Mouse (Mus musculus): ENCODE data around the gene Pign.

DNA sequence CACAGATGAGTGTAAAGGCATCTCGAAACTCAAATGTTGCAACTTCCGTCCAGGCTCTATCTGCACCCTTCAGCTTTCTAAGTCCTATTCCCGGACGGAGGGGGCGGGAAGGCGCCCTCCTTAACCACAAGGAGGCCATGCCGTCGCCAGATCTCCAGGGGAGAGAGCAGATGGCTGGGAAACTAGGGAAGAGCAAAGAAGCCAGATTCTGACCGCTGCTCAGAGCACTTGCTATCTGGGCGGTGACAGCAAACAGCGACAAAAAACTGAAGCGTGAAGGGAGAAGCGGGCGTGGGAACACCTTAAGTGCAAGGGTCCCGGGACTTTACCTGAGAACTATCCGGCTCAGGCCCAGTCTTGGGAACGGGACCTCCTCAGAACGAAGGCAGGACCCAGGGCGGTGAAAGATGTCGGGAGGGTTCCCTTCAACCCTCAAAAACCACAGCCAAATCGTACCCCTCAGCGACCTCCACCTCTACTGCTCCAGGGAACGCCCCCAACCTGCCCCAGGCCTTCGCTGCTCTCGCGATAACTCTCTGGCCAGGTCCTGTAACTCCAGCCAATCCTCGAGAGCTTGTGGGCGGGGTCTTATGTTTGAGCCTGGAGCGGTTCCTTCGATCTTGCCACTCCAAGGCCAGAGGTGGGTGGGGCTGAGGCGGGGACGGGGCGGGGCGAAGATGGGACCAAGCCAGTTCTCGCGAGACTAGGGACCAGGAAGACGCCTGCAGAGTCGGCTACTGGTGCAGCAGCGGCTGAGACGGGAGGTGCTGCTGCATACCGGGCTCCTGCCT is at the start of gene Pign, which contains the start of gene Relch:
- TF ChIP-seq EP300 (IDR thresholded peaks at IDR 0.05; ENCODE audit: low read depth) (peak; percentile 45; the same call in 1 of the 2 replicates), CTCF (IDR thresholded peaks at IDR 0.05; ENCODE audit: low read depth) (peak; percentile 21)

All from heart, postnatal 0 days (tissue).